Mouse (Mus musculus) midbrain, embryonic 16.5 days (tissue): ENCODE measurements around the gene Cpa4. TPM values are rescaled to one million over a fixed set of nuclear protein-coding genes. Genes with fewer than 3 reads are reported as not detected.

ENCODE experiments used
- ATAC-seq: fragments of 200-750 bp; cut with Nextera tagmentation; 2 replicates; pipeline ENCODE4 v1.8.0; 2017; ENCODE audit warnings: moderate TSS enrichment
- H3K27ac ChIP-seq: fragments of 300-500 bp; sonication (generic); 2 replicates; pipeline ENCODE4 v1.5.1; 2014; ENCODE audit warnings: mild to moderate bottlenecking, low read length, mixed read lengths
- H3K27me3 ChIP-seq: fragments of 300-500 bp; sonication (generic); 2 replicates; pipeline ENCODE4 v1.6.1; 2014; ENCODE audit warnings: low read depth, low read length, mixed read lengths; ENCODE audit not compliant: control insufficient read depth, insufficient read depth
- H3K36me3 ChIP-seq: fragments of 300-500 bp; sonication (generic); 2 replicates; pipeline ENCODE4 v1.6.1; 2014; ENCODE audit warnings: mild to moderate bottlenecking, low read length, moderate library complexity, mixed read lengths; ENCODE audit not compliant: control insufficient read depth, insufficient read depth
- H3K4me1 ChIP-seq: fragments of 300-500 bp; sonication (generic); 2 replicates; pipeline ENCODE4 v1.6.1; 2014; ENCODE audit warnings: mild to moderate bottlenecking, low read length, mixed read lengths; ENCODE audit not compliant: control insufficient read depth, insufficient read depth
- H3K4me2 ChIP-seq: fragments of 300-500 bp; sonication (generic); 2 replicates; pipeline ENCODE4 v1.6.1; 2014; ENCODE audit warnings: mild to moderate bottlenecking, low read length, mixed read lengths
- H3K4me3 ChIP-seq: fragments of 300-500 bp; sonication (generic); 2 replicates; pipeline ENCODE4 v1.5.1; 2014; ENCODE audit warnings: low read depth, mild to moderate bottlenecking, low read length, moderate library complexity, mixed read lengths
- H3K9ac ChIP-seq: fragments of 300-500 bp; sonication (generic); 2 replicates; pipeline ENCODE4 v1.6.1; 2014; ENCODE audit warnings: low read depth, low read length, mixed read lengths
- H3K9me3 ChIP-seq: fragments of 300-500 bp; sonication (generic); replicated peaks from 2 replicates; pipeline ENCODE4 v1.6.1; 2014; ENCODE audit warnings: mild to moderate bottlenecking, low read length, mixed read lengths; ENCODE audit not compliant: control insufficient read depth, poor library complexity, severe bottlenecking
- WGBS: fragments of 180-500 bp; shearing (Covaris S2); extraction: QIAGEN DNeasy Blood & Tissue Kit; methylation state at CpG from one replicate; pipeline ENCODE4 v1.1.7; 2014; 5-methylcytosine and 5-hydroxymethylcytosine counted together
- polyA plus RNA-seq: library from polyadenylated mRNA; unstranded; fragments of >200 nt; fragmentation: Nextera tagmentation; extraction: Ambion mirVana; gene quantifications from 2 replicates; pipeline ENCODE4 v1.2.1, GENCODE M21; 2015

The Cpa4 gene
- polyA plus RNA-seq, 1 experiment from 2014 or later, result 1.0 TPM

GRCm38 (mm10) chr6:30621986-30622389 lies 53.8 kb downstream of the Cpa4 start:
- no peak overlapping the region for H3K4me3 ChIP-seq
- no peaks in the 10 kb centered on the region for H3K27me3 ChIP-seq
- no peaks in the 10 kb centered on the region for H3K9me3 ChIP-seq
- ATAC-seq, result no peak
- no peak overlapping the region for H3K9ac ChIP-seq
- no peaks in the 10 kb centered on the region for H3K36me3 ChIP-seq
- H3K27ac ChIP-seq, result no peak overlapping the region
- H3K4me1 ChIP-seq, result peaks cover 20% of the 10 kb centered on the region
- no peak overlapping the region for H3K4me2 ChIP-seq
- 82% methylated on average over 4 of the region's 4 CpGs for WGBS

GRCm38 (mm10) chr6:30624763-30625162 lies 56.6 kb downstream of the Cpa4 start:
- no peak overlapping the region for H3K9ac ChIP-seq
- no peaks in the 10 kb centered on the region for H3K36me3 ChIP-seq
- WGBS, result 93% methylated on average over 9 of the region's 9 CpGs
- no peak overlapping the region for H3K27ac ChIP-seq
- 0 out of 2 replicates have a peak, but pooled peaks cover 2% of the 10 kb centered on the region for H3K4me1 ChIP-seq
- no peaks in the 10 kb centered on the region for H3K9me3 ChIP-seq
- H3K4me3 ChIP-seq, result no peak overlapping the region
- ATAC-seq, result no peak
- no peak overlapping the region for H3K4me2 ChIP-seq
- no peaks in the 10 kb centered on the region for H3K27me3 ChIP-seq

- H3K4me2 ChIP-seq, result no peak overlapping the region
- ATAC-seq, result peak; percentile 69
- H3K4me1 ChIP-seq, result 0 out of 2 replicates have a peak, but pooled peaks cover 2% of the 10 kb centered on the region
- H3K9ac ChIP-seq, result no peak overlapping the region
- H3K4me3 ChIP-seq, result no peak overlapping the region
- H3K27ac ChIP-seq, result peak overlapping the region; percentile 59
- no peaks in the 10 kb centered on the region for H3K27me3 ChIP-seq
- H3K9me3 ChIP-seq, result no peaks in the 10 kb centered on the region
- WGBS, result 34% methylated on average over 6 of the region's 6 CpGs
- H3K36me3 ChIP-seq, result no peaks in the 10 kb centered on the region
Observed at GRCm38 (mm10) chr6:30628152-30628551, 60.0 kb downstream of the Cpa4 start.

- no peak overlapping the region for H3K9ac ChIP-seq
- no peak overlapping the region for H3K27ac ChIP-seq
- ATAC-seq, result no peak
- H3K4me1 ChIP-seq, result 0 out of 2 replicates have a peak, but pooled peaks cover 2% of the 10 kb centered on the region
- H3K36me3 ChIP-seq, result no peaks in the 10 kb centered on the region
- 100% methylated on average over 1 of the region's 1 CpGs for WGBS
- no peak overlapping the region for H3K4me2 ChIP-seq
- no peaks in the 10 kb centered on the region for H3K9me3 ChIP-seq
- no peak overlapping the region for H3K4me3 ChIP-seq
- H3K27me3 ChIP-seq, result no peaks in the 10 kb centered on the region
Observed at GRCm38 (mm10) chr6:30629989-30630388, 61.8 kb downstream of the Cpa4 start.

- H3K27ac ChIP-seq, result no peak overlapping the region
- no peak overlapping the region for H3K4me3 ChIP-seq
- ATAC-seq, result no peak
- no peaks in the 10 kb centered on the region for H3K27me3 ChIP-seq
- H3K36me3 ChIP-seq, result no peaks in the 10 kb centered on the region
- 54% methylated on average over 8 of the region's 8 CpGs for WGBS
- H3K4me2 ChIP-seq, result no peak overlapping the region
- no peaks in the 10 kb centered on the region for H3K4me1 ChIP-seq
- H3K9ac ChIP-seq, result no peak overlapping the region
- H3K9me3 ChIP-seq, result no peaks in the 10 kb centered on the region
Observed at GRCm38 (mm10) chr6:30635361-30635862, 67.2 kb downstream of the Cpa4 start.

GRCm38 (mm10) chr6:30636186-30636842 lies 68.1 kb downstream of the Cpa4 start:
- no peaks in the 10 kb centered on the region for H3K4me1 ChIP-seq
- ATAC-seq, result no peak
- H3K36me3 ChIP-seq, result no peaks in the 10 kb centered on the region
- no peak overlapping the region for H3K27ac ChIP-seq
- no peak overlapping the region for H3K4me2 ChIP-seq
- H3K9ac ChIP-seq, result no peak overlapping the region
- H3K4me3 ChIP-seq, result no peak overlapping the region
- H3K27me3 ChIP-seq, result no peaks in the 10 kb centered on the region
- WGBS, result 28% methylated on average over 4 of the region's 4 CpGs
- no peaks in the 10 kb centered on the region for H3K9me3 ChIP-seq

- Histone ChIP-seq H3K36me3 (no peaks in the 10 kb centered on the region), H3K27me3 (no peaks in the 10 kb centered on the region), H3K4me1 (no peaks in the 10 kb centered on the region), H3K9me3 (no peaks in the 10 kb centered on the region), H3K27ac (no peak within 1 kb of the TSS), H3K4me2 (no peak within 1 kb of the TSS), H3K9ac (no peak within 1 kb of the TSS), H3K4me3 (no peak within 1 kb of the TSS)
- ATAC-seq, result no peak
- WGBS, result 86% methylated on average over 5 of the region's 5 CpGs
Observed at GRCm38 (mm10) chr6:30638674-30639268, 70.6 kb downstream of the Cpa4 start, which contains the start of gene Cpa1. TSS of gene Cpa1 (plus strand) at chr6:30639218.

Other genes starting within 250 kb of the Cpa4 start
- gene Zc3hc1, start 177.3 kb upstream of the Cpa4 start, polyA plus RNA-seq, result 66.8 and 72.4 TPM in 2 replicates
- gene Klhdc10, start 166.5 kb upstream of the Cpa4 start, polyA plus RNA-seq, result 41.7 and 42.1 TPM in 2 replicates
- gene Tmem209, start 58.6 kb upstream of the Cpa4 start, polyA plus RNA-seq, result 30.3 TPM in 2 replicates
- 0.14 TPM in 1 of 2 replicates, not detected in the other for gene Ssmem1, start 58.5 kb upstream of the Cpa4 start, polyA plus RNA-seq
- 9.0 and 10.2 TPM in 2 replicates for gene Cpa2, start 26.8 kb upstream of the Cpa4 start, polyA plus RNA-seq
- not detected in 2 replicates for gene Cpa5, start 42.6 kb downstream of the Cpa4 start, polyA plus RNA-seq
- 0.90 and 0.91 TPM in 2 replicates for gene Cpa1, start 70.8 kb downstream of the Cpa4 start, polyA plus RNA-seq
- gene Cep41, start 125.4 kb downstream of the Cpa4 start, polyA plus RNA-seq, result 13.2 and 17.1 TPM in 2 replicates
- gene Mest, start 155.2 kb downstream of the Cpa4 start, polyA plus RNA-seq, result 268 and 368 TPM in 2 replicates